Mouse (Mus musculus) embryonic facial prominence, embryonic 15.5 days (tissue): ENCODE results near the gene Chst5. TPM values are rescaled to one million over a fixed set of nuclear protein-coding genes. Genes with fewer than 3 reads are reported as not detected.
A peak's percentile ranks its signal among the peaks of the same experiment; 100 is the strongest.

Source experiments
- ATAC-seq: fragments of 200-750 bp; cut with Nextera tagmentation; 2 replicates; pipeline ENCODE4 v1.8.0; 2017; ENCODE audit warnings: low read depth, moderate TSS enrichment; ENCODE audit not compliant: insufficient number of reproducible peaks, low FRiP score, low TSS enrichment
- H3K27ac ChIP-seq: fragments of 300-500 bp; sonication (generic); replicated peaks from 2 replicates; pipeline ENCODE4 v1.5.1; 2015; ENCODE audit warnings: mild to moderate bottlenecking, inconsistent platforms
- H3K27me3 ChIP-seq: fragments of 300-500 bp; sonication (generic); 2 replicates; pipeline ENCODE4 v1.6.1; 2015; ENCODE audit warnings: inconsistent platforms
- H3K36me3 ChIP-seq: fragments of 300-500 bp; sonication (generic); 2 replicates; pipeline ENCODE4 v1.6.1; 2015; ENCODE audit warnings: mild to moderate bottlenecking, inconsistent platforms
- H3K4me1 ChIP-seq: fragments of 300-500 bp; sonication (generic); 2 replicates; pipeline ENCODE4 v1.6.1; 2015; ENCODE audit warnings: inconsistent platforms
- H3K4me2 ChIP-seq: fragments of 300-500 bp; sonication (generic); replicated peaks from 2 replicates; pipeline ENCODE4 v1.6.1; 2015; ENCODE audit warnings: mild to moderate bottlenecking, inconsistent platforms
- H3K4me3 ChIP-seq: fragments of 300-500 bp; sonication (generic); replicated peaks from 2 replicates; pipeline ENCODE4 v1.5.1; 2015; ENCODE audit warnings: mild to moderate bottlenecking, inconsistent platforms
- H3K9ac ChIP-seq: fragments of 300-500 bp; sonication (generic); 2 replicates; pipeline ENCODE4 v1.6.1; 2015; ENCODE audit warnings: inconsistent platforms
- H3K9me3 ChIP-seq: fragments of 300-500 bp; sonication (generic); replicated peaks from 2 replicates; pipeline ENCODE4 v1.6.1; 2016; ENCODE audit warnings: inconsistent platforms
- WGBS: fragments of 180-500 bp; shearing (Covaris S2); methylation state at CpG from one replicate; pipeline ENCODE4 v1.1.7; 2015; 5-methylcytosine and 5-hydroxymethylcytosine counted together
- polyA plus RNA-seq: library from polyadenylated mRNA; unstranded; fragments of >200 nt; fragmentation: Nextera tagmentation; extraction: Ambion mirVana; gene quantifications from 2 replicates; pipeline ENCODE4 v1.2.1, GENCODE M21; 2015

Chst5 gene
- 5.1 and 5.8 TPM in 2 replicates for polyA plus RNA-seq

GRCm38 (mm10) chr8:111909621-111910450, at the start of gene Chst5:
Chst5 (minus strand) TSS chr8:111910447.
- Histone ChIP-seq H3K4me3 (peak within 1 kb of the TSS; percentile 41), H3K4me1 (peaks cover 37% of the 10 kb centered on the region), H3K36me3 (no peaks in the 10 kb centered on the region), H3K9me3 (no peaks in the 10 kb centered on the region), H3K4me2 (peak within 1 kb of the TSS; percentile 75), H3K27me3 (peaks cover 9% of the 10 kb centered on the region), H3K9ac (peak within 1 kb of the TSS; percentile 34; the same call in 1 of the 2 replicates), H3K27ac (no peak within 1 kb of the TSS)
- no peak for ATAC-seq
- WGBS: 4% methylated on average over 45 of the region's 47 CpGs

GRCm38 (mm10) chr8:111957231-111957630, 47.0 kb upstream of the Chst5 start:
- Histone ChIP-seq H3K9ac (no peak overlapping the region), H3K4me1 (0 out of 2 replicates have a peak, but pooled peaks cover 4% of the 10 kb centered on the region), H3K4me2 (no peak overlapping the region), H3K36me3 (peaks cover 45% of the 10 kb centered on the region), H3K27ac (no peak overlapping the region), H3K27me3 (no peaks in the 10 kb centered on the region), H3K4me3 (no peak overlapping the region), H3K9me3 (no peaks in the 10 kb centered on the region)
- ATAC-seq: no peak
- 89% methylated on average over 2 of the region's 2 CpGs for WGBS

- 0 out of 2 replicates have a peak, but pooled peaks cover 4% of the 10 kb centered on the region for H3K4me1 ChIP-seq
- H3K4me3 ChIP-seq: no peak overlapping the region
- peaks cover 50% of the 10 kb centered on the region for H3K36me3 ChIP-seq
- H3K9me3 ChIP-seq: no peaks in the 10 kb centered on the region
- no peak overlapping the region for H3K9ac ChIP-seq
- ATAC-seq: no peak
- H3K27me3 ChIP-seq: no peaks in the 10 kb centered on the region
- no peak overlapping the region for H3K4me2 ChIP-seq
- 80% methylated on average over 5 of the region's 5 CpGs for WGBS
- H3K27ac ChIP-seq: no peak overlapping the region
Observed at GRCm38 (mm10) chr8:111955879-111956278, 45.6 kb upstream of the Chst5 start.

GRCm38 (mm10) chr8:111954844-111955594, 44.8 kb upstream of the Chst5 start:
- Histone ChIP-seq H3K27me3 (no peaks in the 10 kb centered on the region), H3K4me3 (no peak overlapping the region), H3K36me3 (peaks cover 50% of the 10 kb centered on the region), H3K4me1 (0 out of 2 replicates have a peak, but pooled peaks cover 4% of the 10 kb centered on the region), H3K27ac (no peak overlapping the region), H3K9ac (no peak overlapping the region), H3K4me2 (no peak overlapping the region), H3K9me3 (no peaks in the 10 kb centered on the region)
- WGBS: 51% methylated on average over 4 of the region's 4 CpGs
- ATAC-seq: no peak

DNA sequence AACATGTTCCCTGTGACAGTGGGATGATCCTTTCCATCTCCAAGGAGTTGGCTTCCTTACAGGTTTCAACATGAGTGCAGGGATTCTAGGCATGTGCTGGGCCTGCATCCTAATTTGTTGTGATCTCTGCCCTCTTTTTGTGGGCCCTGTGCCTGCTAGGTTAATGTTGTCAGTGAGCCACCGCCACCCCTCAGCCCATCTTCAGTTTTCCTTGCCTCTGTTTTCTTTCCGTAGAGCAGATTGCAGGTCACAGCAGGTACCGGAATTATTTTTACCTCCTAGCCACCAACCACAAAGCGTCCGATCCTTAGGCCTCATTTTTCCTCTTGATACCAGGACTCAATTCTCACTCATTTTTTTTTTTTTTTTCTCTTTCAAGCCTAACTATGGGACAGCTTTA, 41.7 kb upstream of the Chst5 start:
- Histone ChIP-seq H3K27me3 (no peaks in the 10 kb centered on the region), H3K36me3 (peaks cover 62% of the 10 kb centered on the region), H3K9ac (no peak overlapping the region), H3K4me1 (0 out of 2 replicates have a peak, but pooled peaks cover 4% of the 10 kb centered on the region), H3K4me3 (no peak overlapping the region), H3K4me2 (no peak overlapping the region), H3K27ac (no peak overlapping the region), H3K9me3 (no peaks in the 10 kb centered on the region)
- WGBS: 88% methylated on average over 5 of the region's 5 CpGs
- no peak for ATAC-seq

DNA sequence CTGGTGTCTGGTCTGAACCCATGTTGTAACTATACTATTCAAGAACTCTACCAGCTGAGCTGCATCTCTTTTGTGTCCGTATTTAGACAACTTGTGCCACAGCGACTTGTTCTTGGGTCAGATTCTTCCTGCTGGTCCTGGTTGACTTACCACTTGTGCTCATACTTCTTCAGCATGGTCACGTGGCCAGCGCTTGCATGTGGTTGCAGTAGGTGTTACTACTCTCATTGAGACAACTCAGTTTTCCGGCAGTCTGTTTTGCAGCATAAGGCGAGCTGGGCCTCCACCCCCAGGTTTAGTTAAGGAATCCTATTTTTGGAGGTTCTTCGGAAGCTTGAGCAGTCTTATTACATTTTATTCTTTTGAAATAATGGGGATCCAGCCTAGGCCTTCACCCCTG, 41.1 kb upstream of the Chst5 start:
- ATAC-seq: no peak
- Histone ChIP-seq H3K4me3 (no peak overlapping the region), H3K4me1 (0 out of 2 replicates have a peak, but pooled peaks cover 4% of the 10 kb centered on the region), H3K27ac (no peak overlapping the region), H3K9me3 (no peaks in the 10 kb centered on the region), H3K36me3 (peaks cover 62% of the 10 kb centered on the region), H3K27me3 (no peaks in the 10 kb centered on the region), H3K9ac (no peak overlapping the region), H3K4me2 (no peak overlapping the region)
- 96% methylated on average over 7 of the region's 7 CpGs for WGBS

GRCm38 (mm10) chr8:111950846-111951245, 40.6 kb upstream of the Chst5 start:
- Histone ChIP-seq H3K36me3 (peaks cover 63% of the 10 kb centered on the region), H3K9me3 (no peaks in the 10 kb centered on the region), H3K4me2 (no peak overlapping the region), H3K27ac (no peak overlapping the region), H3K4me1 (0 out of 2 replicates have a peak, but pooled peaks cover 4% of the 10 kb centered on the region), H3K4me3 (no peak overlapping the region), H3K27me3 (no peaks in the 10 kb centered on the region), H3K9ac (no peak overlapping the region)
- WGBS: 88% methylated on average over 3 of the region's 3 CpGs
- ATAC-seq: no peak

DNA sequence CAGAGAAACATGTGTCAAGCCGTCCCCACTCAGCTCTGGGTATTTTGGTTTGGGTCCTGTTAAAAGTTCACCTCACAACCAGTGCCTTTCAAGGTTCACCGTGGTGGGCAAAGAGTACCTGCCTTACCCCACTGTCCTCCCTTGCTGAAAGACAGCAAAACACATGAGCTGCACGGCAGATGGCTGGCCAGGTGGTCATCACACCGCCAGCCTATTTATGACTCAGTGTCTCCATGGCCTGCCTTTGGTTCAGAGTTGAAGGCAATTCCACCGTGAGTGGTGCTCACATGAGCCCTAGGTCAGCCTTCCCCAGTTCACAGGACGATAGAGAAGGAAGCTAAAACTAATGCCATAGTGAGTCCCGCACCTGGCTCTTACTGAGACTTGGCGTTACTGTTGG, 37.7 kb upstream of the Chst5 start:
- Histone ChIP-seq H3K27me3 (no peaks in the 10 kb centered on the region), H3K4me2 (no peak overlapping the region), H3K4me3 (no peak overlapping the region), H3K4me1 (no peaks in the 10 kb centered on the region), H3K9ac (no peak overlapping the region), H3K9me3 (no peaks in the 10 kb centered on the region), H3K27ac (no peak overlapping the region), H3K36me3 (peaks cover 66% of the 10 kb centered on the region)
- WGBS: 93% methylated on average over 8 of the region's 8 CpGs
- no peak for ATAC-seq

GRCm38 (mm10) chr8:111947144-111947543, 36.9 kb upstream of the Chst5 start:
- ATAC-seq: no peak
- Histone ChIP-seq H3K27ac (no peak overlapping the region), H3K27me3 (no peaks in the 10 kb centered on the region), H3K4me3 (no peak overlapping the region), H3K4me1 (0 out of 2 replicates have a peak, but pooled peaks cover 2% of the 10 kb centered on the region), H3K36me3 (peaks cover 66% of the 10 kb centered on the region), H3K9me3 (no peaks in the 10 kb centered on the region), H3K4me2 (no peak overlapping the region), H3K9ac (no peak overlapping the region)
- WGBS: 88% methylated on average over 2 of the region's 2 CpGs

- no peak overlapping the region for H3K27ac ChIP-seq
- peaks cover 21% of the 10 kb centered on the region for H3K4me1 ChIP-seq
- no peaks in the 10 kb centered on the region for H3K27me3 ChIP-seq
- H3K9me3 ChIP-seq: no peaks in the 10 kb centered on the region
- no peak overlapping the region for H3K4me3 ChIP-seq
- no peak for ATAC-seq
- 87% methylated on average over 2 of the region's 2 CpGs for WGBS
- peaks cover 52% of the 10 kb centered on the region for H3K36me3 ChIP-seq
- H3K4me2 ChIP-seq: no peak overlapping the region
- H3K9ac ChIP-seq: no peak overlapping the region
Observed at GRCm38 (mm10) chr8:111943544-111943943, 33.3 kb upstream of the Chst5 start.

DNA sequence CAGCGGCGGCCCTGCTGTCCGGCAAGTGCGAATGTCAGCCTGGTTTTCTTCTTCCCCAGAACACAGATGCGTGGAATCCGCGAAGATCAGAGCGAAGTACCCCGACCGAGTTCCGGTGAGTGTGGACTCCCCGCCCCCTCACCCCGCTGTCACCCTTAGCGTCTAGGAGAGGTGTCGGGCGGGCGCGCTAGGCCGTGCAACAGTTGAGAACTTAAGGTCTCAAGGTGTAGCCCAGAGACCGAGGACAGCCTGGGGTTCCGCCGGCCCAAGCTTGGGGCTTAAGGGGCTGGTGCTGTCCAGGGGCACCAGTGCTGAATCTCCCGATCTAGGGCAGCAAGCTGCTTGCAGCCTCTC, 30.8 kb upstream of the Chst5 start:
- H3K4me2 ChIP-seq: peak overlapping the region; percentile 94
- H3K9me3 ChIP-seq: no peaks in the 10 kb centered on the region
- ATAC-seq: peak; percentile 25; the same call in 1 of the 2 replicates
- H3K36me3 ChIP-seq: peaks cover 33% of the 10 kb centered on the region
- no peaks in the 10 kb centered on the region for H3K27me3 ChIP-seq
- WGBS: under 1% methylated on average over 23 of the region's 23 CpGs
- peak overlapping the region; percentile 77 for H3K27ac ChIP-seq
- H3K9ac ChIP-seq: peak overlapping the region; percentile 70
- peaks cover 21% of the 10 kb centered on the region for H3K4me1 ChIP-seq
- H3K4me3 ChIP-seq: peak overlapping the region; percentile 99
